In genomic region chr2:157559858-157560257, GRCm38 (mm10) we compare ENCODE assay signal across 9 mouse cellular contexts. TPM values are rescaled to one million over a fixed set of nuclear protein-coding genes. Genes with fewer than 3 reads are reported as not detected.
DNase-seq lines count a peak whose midpoint lies in the region; ATAC-seq and TF ChIP-seq lines count a peak whose summit lies in the region.
"Had no signal": no experiment of that assay in that cellular context is flagged by ENCODE, and none has a peak within 500 bp of the region (broad histone marks: within the 10 kb centered on the region; RNA-seq: fewer than 3 reads in every experiment).

Gene Nnat, plus strand, starts transcription at chr2:157560078.

- peaks cover 32% of the 10 kb centered on the region for H3K36me3 ChIP-seq in heart, embryonic 11.5 days (ENCODE audit: control insufficient read depth, insufficient read depth, low read length)
- H3K36me3 ChIP-seq in G1E (replicated peaks): peaks cover 75% of the 10 kb centered on the region
- H3K36me3 ChIP-seq in hindbrain, embryonic 13.5 days: peaks cover 78% of the 10 kb centered on the region

- no peak within 1 kb of the TSS for H3K27ac ChIP-seq in heart, embryonic 11.5 days (ENCODE audit: low read depth, low read length)
- peak within 1 kb of the TSS; percentile 93 for H3K27ac ChIP-seq in hindbrain, embryonic 13.5 days

- ATAC-seq in heart, embryonic 11.5 days (replicated peaks; ENCODE audit: insufficient number of reproducible peaks, low FRiP score, low TSS enrichment): peak; percentile 55; the same call in 1 of the 2 replicates
- ATAC-seq in G1E (ENCODE audit: extremely low read depth, insufficient number of reproducible peaks, low FRiP score, poor library complexity, severe bottlenecking): no peak
- ATAC-seq in hindbrain, embryonic 13.5 days (ENCODE audit: low FRiP score): peak; percentile 71
- no peak for ATAC-seq in granulocyte monocyte progenitor cell, adult 5-6 weeks (replicated peaks; ENCODE audit: poor library complexity, severe bottlenecking)

- peaks cover 22% of the 10 kb centered on the region for H3K9me3 ChIP-seq in heart, embryonic 11.5 days (replicated peaks; ENCODE audit: control insufficient read depth, low read length)
- peaks cover 18% of the 10 kb centered on the region for H3K9me3 ChIP-seq in G1E (replicated peaks)
- H3K9me3 ChIP-seq in hindbrain, embryonic 13.5 days: peaks cover 49% of the 10 kb centered on the region

- H3K4me1 ChIP-seq in heart, embryonic 11.5 days (ENCODE audit: control insufficient read depth, insufficient read depth, low read length): peaks cover 18% of the 10 kb centered on the region
- H3K4me1 ChIP-seq in G1E (ENCODE audit: insufficient read depth, low read depth, low read length): peaks cover 35% of the 10 kb centered on the region
- H3K4me1 ChIP-seq in hindbrain, embryonic 13.5 days (replicated peaks): peaks cover 47% of the 10 kb centered on the region

- H3K9ac ChIP-seq in heart, embryonic 11.5 days (ENCODE audit: low read depth, low read length): peak within 1 kb of the TSS; percentile 71
- H3K9ac ChIP-seq in hindbrain, embryonic 13.5 days: peak within 1 kb of the TSS; percentile 88

- H3K4me3 ChIP-seq in heart, embryonic 11.5 days (ENCODE audit: low read depth, low read length): peak within 1 kb of the TSS; percentile 49
- peak within 1 kb of the TSS; percentile 33; the same call in 1 of the 2 replicates for H3K4me3 ChIP-seq in G1E (ENCODE audit: low read depth, low read length)
- peak within 1 kb of the TSS; percentile 58 for H3K4me3 ChIP-seq in hindbrain, embryonic 13.5 days
- H3K4me3 ChIP-seq: myocyte had no signal

- H3K4me2 ChIP-seq in heart, embryonic 11.5 days: peak within 1 kb of the TSS; percentile 72
- peak within 1 kb of the TSS; percentile 87 for H3K4me2 ChIP-seq in hindbrain, embryonic 13.5 days

- no peak for DNase-seq in heart, adult 18-20 months
- DNase-seq in G1E (ENCODE audit: low spot score) (no peak), liver (peak; percentile 46)
- DNase-seq in embryo, embryonic 10 days (ENCODE audit: low spot score): peak; percentile 92
- DNase-seq in retina, embryonic 14.5 days (ENCODE audit: low spot score): peak; percentile 89

- no peak for TF ChIP-seq CTCF in G1E (IDR thresholded peaks at IDR 0.05; ENCODE audit: low read depth, low read length)

- H3K27me3 ChIP-seq in heart, embryonic 11.5 days (ENCODE audit: control insufficient read depth, insufficient read depth, low read length): no peaks in the 10 kb centered on the region
- H3K27me3 ChIP-seq in G1E (ENCODE audit: insufficient read depth, low read length): no peaks in the 10 kb centered on the region
- no peaks in the 10 kb centered on the region for H3K27me3 ChIP-seq in hindbrain, embryonic 13.5 days

- WGBS in heart, embryonic 11.5 days (ENCODE audit: insufficient replicate concordance): 59% methylated on average over 27 of the region's 27 CpGs
- WGBS in hindbrain, embryonic 13.5 days: 51% methylated on average over 27 of the region's 27 CpGs

RNA-seq across cellular contexts. Expression of gene Nnat, which starts in this region (rescaled TPM):
- 145 and 201 TPM in 2 replicates for polyA plus RNA-seq in heart, embryonic 11.5 days (2014; fragmentation: Nextera tagmentation; extraction: Ambion mirVana)
- 1 to 10 TPM in 1 of 2 experiments, under 1 TPM in 1; 0.36 to 3.1 TPM for total RNA-seq in heart, adult 18-20 months (2021)
- total RNA-seq in G1E (2014; fragmentation: Nextera tagmentation) (not detected in 2 replicates), G1E (2017) (not detected in 2 replicates)
- polyA plus RNA-seq in G1E (2012): not detected in 2 replicates
- 6,024 and 6,534 TPM in 2 replicates for polyA plus RNA-seq in hindbrain, embryonic 13.5 days (2015; fragmentation: Nextera tagmentation; extraction: Ambion mirVana)
- not detected in 2 replicates for total RNA-seq in granulocyte monocyte progenitor cell, adult 5-6 weeks (2014; fragmentation: Nextera tagmentation)
- not detected in 2 replicates for total RNA-seq in granulocyte monocyte progenitor cell, adult 5-6 weeks (2017)

Comparison
In these comparisons a context has a peak if more than half of its experiments do, and no peak if none do; other contexts are left out.
1. RNA of gene Nnat (polyA plus RNA-seq): 6,024 to 6,534 TPM in hindbrain, embryonic 13.5 days and 145 to 201 TPM in heart, embryonic 11.5 days; not detected in G1E; every median in the first group is over 100 times any median in the second.
2. RNA of gene Nnat (polyA plus RNA-seq): 6,024 to 6,534 TPM in hindbrain, embryonic 13.5 days; 145 to 201 TPM in heart, embryonic 11.5 days; every median in the first group is over 10 times any median in the second.
3. ATAC-seq: peak in heart, embryonic 11.5 days (single experiment) and hindbrain, embryonic 13.5 days (single experiment); none in G1E (single experiment) and granulocyte monocyte progenitor cell, adult 5-6 weeks (single experiment).
4. DNase-seq: peak in embryo, embryonic 10 days (single experiment), liver (single experiment) and retina, embryonic 14.5 days (single experiment); none in heart, adult 18-20 months (0 of 2) and G1E (single experiment).
5. Peak in every context shown above with its lines, with median percentiles within 50 percentile points of each other: H3K4me3 ChIP-seq.